Mouse (Mus musculus): Measurements from ENCODE around the gene Atf6. TPM values are rescaled to one million over a fixed set of nuclear protein-coding genes. Genes with fewer than 3 reads are reported as not detected.
A peak's percentile ranks its signal among the peaks of the same experiment; 100 is the strongest.

Atf6 gene
- polyA plus RNA-seq, 1 experiment = 12.0 TPM

- H3K4me3 ChIP-seq (ENCODE audit: insufficient read depth, poor library complexity, severe bottlenecking) = no peak overlapping the region
- H3ac ChIP-seq (ENCODE audit: control insufficient read depth, insufficient read length, low read depth) = no peak overlapping the region
- no peaks in the 10 kb centered on the region for H3K79me3 ChIP-seq (ENCODE audit: low read depth)
- no peaks in the 10 kb centered on the region for H3K79me2 ChIP-seq (ENCODE audit: control insufficient read depth, insufficient read depth)
- H3K27me3 ChIP-seq (ENCODE audit: control insufficient read depth, insufficient read depth, insufficient read length) = no peaks in the 10 kb centered on the region
- TF ChIP-seq CEBPB (IDR thresholded peaks at IDR 0.05; ENCODE audit: low read depth) = peak; percentile 12
- TF ChIP-seq MYOG (IDR thresholded peaks at IDR 0.05; ENCODE audit: control insufficient read depth, extremely low read depth, insufficient read length) = no peak
- TF ChIP-seq MAX (IDR thresholded peaks at IDR 0.05) = no peak
- no peak for TF ChIP-seq FOSL1 (IDR thresholded peaks at IDR 0.05; ENCODE audit: insufficient read depth, low read length, poor library complexity, severe bottlenecking)
- TF ChIP-seq CTCF (IDR thresholded peaks at IDR 0.05; ENCODE audit: control insufficient read depth, insufficient read depth, insufficient read length) = no peak
- no peak for TF ChIP-seq MYOD1 (IDR thresholded peaks at IDR 0.05; ENCODE audit: control insufficient read depth, insufficient read length, low read depth)
- no peak for TF ChIP-seq USF1 (IDR thresholded peaks at IDR 0.05; ENCODE audit: low read depth)
- peaks cover 2% of the 10 kb centered on the region for H3K36me3 ChIP-seq (ENCODE audit: control insufficient read depth, insufficient read depth)
Observed at GRCm38 (mm10) chr1:170701582-170701981, 166.0 kb downstream of the Atf6 start.

GRCm38 (mm10) chr1:170701178-170701577 is 166.4 kb downstream of the Atf6 start:
- Histone ChIP-seq H3K79me2 (ENCODE audit: control insufficient read depth, insufficient read depth) (no peaks in the 10 kb centered on the region), H3K79me3 (ENCODE audit: low read depth) (no peaks in the 10 kb centered on the region), H3K27me3 (ENCODE audit: control insufficient read depth, insufficient read depth, insufficient read length) (no peaks in the 10 kb centered on the region), H3K36me3 (ENCODE audit: control insufficient read depth, insufficient read depth) (no peaks in the 10 kb centered on the region), H3ac (ENCODE audit: control insufficient read depth, insufficient read length, low read depth) (no peak overlapping the region), H3K4me3 (ENCODE audit: insufficient read depth, poor library complexity, severe bottlenecking) (no peak overlapping the region)
- no peak for TF ChIP-seq CEBPB (IDR thresholded peaks at IDR 0.05; ENCODE audit: low read depth)
- no peak for TF ChIP-seq FOSL1 (IDR thresholded peaks at IDR 0.05; ENCODE audit: insufficient read depth, low read length, poor library complexity, severe bottlenecking)
- no peak for TF ChIP-seq MYOG (IDR thresholded peaks at IDR 0.05; ENCODE audit: control insufficient read depth, extremely low read depth, insufficient read length)
- TF ChIP-seq CTCF (IDR thresholded peaks at IDR 0.05; ENCODE audit: control insufficient read depth, insufficient read depth, insufficient read length) = no peak
- no peak for TF ChIP-seq MYOD1 (IDR thresholded peaks at IDR 0.05; ENCODE audit: control insufficient read depth, insufficient read length, low read depth)
- no peak for TF ChIP-seq USF1 (IDR thresholded peaks at IDR 0.05; ENCODE audit: low read depth)
- no peak for TF ChIP-seq MAX (IDR thresholded peaks at IDR 0.05)

- Histone ChIP-seq H3K36me3 (ENCODE audit: control insufficient read depth, insufficient read depth) (no peaks in the 10 kb centered on the region), H3K27me3 (ENCODE audit: control insufficient read depth, insufficient read depth, insufficient read length) (no peaks in the 10 kb centered on the region), H3K79me2 (ENCODE audit: control insufficient read depth, insufficient read depth) (no peaks in the 10 kb centered on the region), H3K79me3 (ENCODE audit: low read depth) (no peaks in the 10 kb centered on the region), H3ac (ENCODE audit: control insufficient read depth, insufficient read length, low read depth) (no peak overlapping the region), H3K4me3 (ENCODE audit: insufficient read depth, poor library complexity, severe bottlenecking) (no peak overlapping the region)
- TF ChIP-seq FOSL1 (IDR thresholded peaks at IDR 0.05; ENCODE audit: insufficient read depth, low read length, poor library complexity, severe bottlenecking) (no peak), MYOG (IDR thresholded peaks at IDR 0.05; ENCODE audit: control insufficient read depth, extremely low read depth, insufficient read length) (no peak), USF1 (IDR thresholded peaks at IDR 0.05; ENCODE audit: low read depth) (no peak), MYOD1 (IDR thresholded peaks at IDR 0.05; ENCODE audit: control insufficient read depth, insufficient read length, low read depth) (peak; percentile 72), CTCF (IDR thresholded peaks at IDR 0.05; ENCODE audit: control insufficient read depth, insufficient read depth, insufficient read length) (no peak), CEBPB (IDR thresholded peaks at IDR 0.05; ENCODE audit: low read depth) (no peak), MAX (IDR thresholded peaks at IDR 0.05) (no peak)
Observed at GRCm38 (mm10) chr1:170700496-170701027, 167.0 kb downstream of the Atf6 start.

- no peaks in the 10 kb centered on the region for H3K27me3 ChIP-seq (ENCODE audit: control insufficient read depth, insufficient read depth, insufficient read length)
- no peak overlapping the region for H3ac ChIP-seq (ENCODE audit: control insufficient read depth, insufficient read length, low read depth)
- H3K36me3 ChIP-seq (ENCODE audit: control insufficient read depth, insufficient read depth) = no peaks in the 10 kb centered on the region
- no peak overlapping the region for H3K4me3 ChIP-seq (ENCODE audit: insufficient read depth, poor library complexity, severe bottlenecking)
- TF ChIP-seq CTCF (IDR thresholded peaks at IDR 0.05; ENCODE audit: control insufficient read depth, insufficient read depth, insufficient read length) (no peak), CEBPB (IDR thresholded peaks at IDR 0.05; ENCODE audit: low read depth) (peak; percentile 73)
- H3K79me3 ChIP-seq (ENCODE audit: low read depth) = no peaks in the 10 kb centered on the region
- no peaks in the 10 kb centered on the region for H3K79me2 ChIP-seq (ENCODE audit: control insufficient read depth, insufficient read depth)
Observed at GRCm38 (mm10) chr1:170699553-170699952, 168.0 kb downstream of the Atf6 start.

- TF ChIP-seq USF1 (IDR thresholded peaks at IDR 0.05; ENCODE audit: low read depth) (no peak), CEBPB (IDR thresholded peaks at IDR 0.05; ENCODE audit: low read depth) (no peak), CTCF (IDR thresholded peaks at IDR 0.05; ENCODE audit: control insufficient read depth, insufficient read depth, insufficient read length) (no peak), MYOD1 (IDR thresholded peaks at IDR 0.05; ENCODE audit: control insufficient read depth, insufficient read length, low read depth) (no peak), MAX (IDR thresholded peaks at IDR 0.05) (no peak), MYOG (IDR thresholded peaks at IDR 0.05; ENCODE audit: control insufficient read depth, extremely low read depth, insufficient read length) (no peak)
- Histone ChIP-seq H3ac (ENCODE audit: control insufficient read depth, insufficient read length, low read depth) (no peak overlapping the region), H3K27me3 (ENCODE audit: control insufficient read depth, insufficient read depth, insufficient read length) (no peaks in the 10 kb centered on the region), H3K4me3 (ENCODE audit: insufficient read depth, poor library complexity, severe bottlenecking) (no peak overlapping the region), H3K36me3 (ENCODE audit: control insufficient read depth, insufficient read depth) (no peaks in the 10 kb centered on the region), H3K79me2 (ENCODE audit: control insufficient read depth, insufficient read depth) (no peaks in the 10 kb centered on the region), H3K79me3 (ENCODE audit: low read depth) (no peaks in the 10 kb centered on the region)
Observed at GRCm38 (mm10) chr1:170698771-170699170, 168.8 kb downstream of the Atf6 start.

- H3K4me3 ChIP-seq (ENCODE audit: insufficient read depth, poor library complexity, severe bottlenecking) = no peak overlapping the region
- H3ac ChIP-seq (ENCODE audit: control insufficient read depth, insufficient read length, low read depth) = no peak overlapping the region
- no peaks in the 10 kb centered on the region for H3K79me3 ChIP-seq (ENCODE audit: low read depth)
- H3K27me3 ChIP-seq (ENCODE audit: control insufficient read depth, insufficient read depth, insufficient read length) = no peaks in the 10 kb centered on the region
- H3K79me2 ChIP-seq (ENCODE audit: control insufficient read depth, insufficient read depth) = no peaks in the 10 kb centered on the region
- TF ChIP-seq FOSL1 (IDR thresholded peaks at IDR 0.05; ENCODE audit: insufficient read depth, low read length, poor library complexity, severe bottlenecking) (no peak), USF1 (IDR thresholded peaks at IDR 0.05; ENCODE audit: low read depth) (no peak), MAX (IDR thresholded peaks at IDR 0.05) (no peak), CTCF (IDR thresholded peaks at IDR 0.05; ENCODE audit: control insufficient read depth, insufficient read depth, insufficient read length) (no peak), MYOD1 (IDR thresholded peaks at IDR 0.05; ENCODE audit: control insufficient read depth, insufficient read length, low read depth) (no peak), MYOG (IDR thresholded peaks at IDR 0.05; ENCODE audit: control insufficient read depth, extremely low read depth, insufficient read length) (no peak), CEBPB (IDR thresholded peaks at IDR 0.05; ENCODE audit: low read depth) (no peak)
- H3K36me3 ChIP-seq (ENCODE audit: control insufficient read depth, insufficient read depth) = no peaks in the 10 kb centered on the region
Observed at GRCm38 (mm10) chr1:170697771-170698356, 169.7 kb downstream of the Atf6 start.

Data from C2C12 (cell line).